Mouse (Mus musculus): ENCODE measurements around the gene Tlr11. TPM values are rescaled to one million over a fixed set of nuclear protein-coding genes. Genes with fewer than 3 reads are reported as not detected.

The Tlr11 gene
- polyA plus RNA-seq (2015; fragmentation: Nextera tagmentation; extraction: Ambion mirVana) = 0.03 TPM in 1 of 2 replicates, not detected in the other

GRCm38 (mm10) chr14:50357593-50357992 lies at the start of gene Tlr11:
Tlr11 (plus strand) TSS chr14:50357914.
- no peak within 1 kb of the TSS for H3K9ac ChIP-seq

GRCm38 (mm10) chr14:50326661-50327060 lies 31.1 kb upstream of the Tlr11 start, which contains the start of gene Olfr734:
Olfr734 (minus strand) TSS chr14:50326761.
- no peak within 1 kb of the TSS for H3K9ac ChIP-seq
- no peak for ATAC-seq (ENCODE audit: insufficient read depth)
- 37% methylated on average over 1 of the region's 1 CpGs for WGBS (ENCODE audit: insufficient replicate concordance)
- no peaks in the 10 kb centered on the region for H3K36me3 ChIP-seq (replicated peaks)
- H3K4me2 ChIP-seq = no peak within 1 kb of the TSS
- no peaks in the 10 kb centered on the region for H3K9me3 ChIP-seq (replicated peaks)
- no peak within 1 kb of the TSS for H3K27ac ChIP-seq (replicated peaks)
- no peak within 1 kb of the TSS for H3K4me3 ChIP-seq (replicated peaks)
- H3K4me1 ChIP-seq (replicated peaks) = no peaks in the 10 kb centered on the region
- H3K27me3 ChIP-seq = no peaks in the 10 kb centered on the region

More at GRCm38 (mm10) chr14:50357593-50357992, at the start of gene Tlr11:
- no peak for ATAC-seq (ENCODE audit: insufficient read depth)
- 30% methylated on average over 2 of the region's 2 CpGs for WGBS (ENCODE audit: insufficient replicate concordance)
- no peak within 1 kb of the TSS for H3K27ac ChIP-seq (replicated peaks)
- no peak within 1 kb of the TSS for H3K4me3 ChIP-seq (replicated peaks)
- no peak within 1 kb of the TSS for H3K4me2 ChIP-seq
- H3K9me3 ChIP-seq (replicated peaks) = no peaks in the 10 kb centered on the region
- no peaks in the 10 kb centered on the region for H3K4me1 ChIP-seq (replicated peaks)
- no peaks in the 10 kb centered on the region for H3K27me3 ChIP-seq
- no peaks in the 10 kb centered on the region for H3K36me3 ChIP-seq (replicated peaks)

- Histone ChIP-seq H3K27me3 (no peaks in the 10 kb centered on the region), H3K9ac (no peak within 1 kb of the TSS), H3K27ac (replicated peaks) (no peak within 1 kb of the TSS), H3K4me3 (replicated peaks) (no peak within 1 kb of the TSS), H3K36me3 (replicated peaks) (no peaks in the 10 kb centered on the region), H3K9me3 (replicated peaks) (no peaks in the 10 kb centered on the region), H3K4me1 (replicated peaks) (no peaks in the 10 kb centered on the region), H3K4me2 (no peak within 1 kb of the TSS)
- 57% methylated on average over 2 of the region's 2 CpGs for WGBS (ENCODE audit: insufficient replicate concordance)
- no peak for ATAC-seq (ENCODE audit: insufficient read depth)
Measured at GRCm38 (mm10) chr14:50348796-50349195, 8.9 kb upstream of the Tlr11 start, which contains the start of gene Olfr735. Olfr735 (minus strand) TSS chr14:50348872.

- no peak for ATAC-seq (ENCODE audit: insufficient read depth)
- no peak overlapping the region for H3K4me3 ChIP-seq (replicated peaks)
- 39% methylated on average over 3 of the region's 3 CpGs for WGBS (ENCODE audit: insufficient replicate concordance)
Measured at GRCm38 (mm10) chr14:50352438-50352837, 5.3 kb upstream of the Tlr11 start.

GRCm38 (mm10) chr14:50356725-50357124 lies 989 bp upstream of the Tlr11 start:
- WGBS (ENCODE audit: insufficient replicate concordance) = 41% methylated on average over 2 of the region's 2 CpGs

More at GRCm38 (mm10) chr14:50352438-50352837, 5.3 kb upstream of the Tlr11 start:
- H3K27ac ChIP-seq (replicated peaks) = no peak overlapping the region
- H3K36me3 ChIP-seq (replicated peaks) = no peaks in the 10 kb centered on the region
- no peak overlapping the region for H3K9ac ChIP-seq
- no peaks in the 10 kb centered on the region for H3K4me1 ChIP-seq (replicated peaks)
- H3K4me2 ChIP-seq = no peak overlapping the region
- no peaks in the 10 kb centered on the region for H3K9me3 ChIP-seq (replicated peaks)
- H3K27me3 ChIP-seq = no peaks in the 10 kb centered on the region

GRCm38 (mm10) chr14:50360480-50360879 lies 2.8 kb downstream of the Tlr11 start:
- Histone ChIP-seq H3K4me3 (replicated peaks) (no peak overlapping the region), H3K4me1 (replicated peaks) (no peaks in the 10 kb centered on the region), H3K27ac (replicated peaks) (no peak overlapping the region), H3K4me2 (no peak overlapping the region), H3K9me3 (replicated peaks) (no peaks in the 10 kb centered on the region), H3K9ac (no peak overlapping the region), H3K36me3 (replicated peaks) (no peaks in the 10 kb centered on the region), H3K27me3 (no peaks in the 10 kb centered on the region)
- ATAC-seq (ENCODE audit: insufficient read depth) = no peak
- 45% methylated on average over 3 of the region's 3 CpGs for WGBS (ENCODE audit: insufficient replicate concordance)

More at GRCm38 (mm10) chr14:50356725-50357124, 989 bp upstream of the Tlr11 start:
- no peaks in the 10 kb centered on the region for H3K36me3 ChIP-seq (replicated peaks)
- H3K4me1 ChIP-seq (replicated peaks) = no peaks in the 10 kb centered on the region
- no peaks in the 10 kb centered on the region for H3K27me3 ChIP-seq
- no peaks in the 10 kb centered on the region for H3K9me3 ChIP-seq (replicated peaks)
- ATAC-seq (ENCODE audit: insufficient read depth) = no peak
- H3K9ac ChIP-seq = no peak overlapping the region
- H3K4me2 ChIP-seq = no peak overlapping the region
- no peak overlapping the region for H3K27ac ChIP-seq (replicated peaks)
- H3K4me3 ChIP-seq (replicated peaks) = no peak overlapping the region

GRCm38 (mm10) chr14:50363561-50363960 lies 5.8 kb downstream of the Tlr11 start:
- H3K27me3 ChIP-seq = no peaks in the 10 kb centered on the region
- ATAC-seq (ENCODE audit: insufficient read depth) = no peak
- 47% methylated on average over 2 of the region's 2 CpGs for WGBS (ENCODE audit: insufficient replicate concordance)

GRCm38 (mm10) chr14:50380863-50381262 lies 23.1 kb downstream of the Tlr11 start, which contains the start of gene Olfr736:
Olfr736 (plus strand) TSS chr14:50381163.
- Histone ChIP-seq H3K9me3 (replicated peaks) (no peaks in the 10 kb centered on the region; the same call in 1 of the 2 replicates), H3K9ac (no peak within 1 kb of the TSS), H3K4me3 (replicated peaks) (no peak within 1 kb of the TSS), H3K4me2 (no peak within 1 kb of the TSS), H3K27me3 (no peaks in the 10 kb centered on the region), H3K4me1 (replicated peaks) (no peaks in the 10 kb centered on the region), H3K36me3 (replicated peaks) (no peaks in the 10 kb centered on the region), H3K27ac (replicated peaks) (no peak within 1 kb of the TSS)
- no peak for ATAC-seq (ENCODE audit: insufficient read depth)
- 68% methylated on average over 2 of the region's 2 CpGs for WGBS (ENCODE audit: insufficient replicate concordance)

More at GRCm38 (mm10) chr14:50363561-50363960, 5.8 kb downstream of the Tlr11 start:
- H3K36me3 ChIP-seq (replicated peaks) = no peaks in the 10 kb centered on the region
- H3K4me1 ChIP-seq (replicated peaks) = no peaks in the 10 kb centered on the region
- no peaks in the 10 kb centered on the region for H3K9me3 ChIP-seq (replicated peaks)
- H3K27ac ChIP-seq (replicated peaks) = no peak overlapping the region
- H3K4me2 ChIP-seq = no peak overlapping the region
- no peak overlapping the region for H3K9ac ChIP-seq
- no peak overlapping the region for H3K4me3 ChIP-seq (replicated peaks)

GRCm38 (mm10) chr14:50407268-50407667 lies 49.6 kb downstream of the Tlr11 start, which contains the start of gene Olfr738:
Olfr738 (plus strand) TSS chr14:50407568.
- WGBS (ENCODE audit: insufficient replicate concordance) = 65% methylated on average over 1 of the region's 1 CpGs
- no peak within 1 kb of the TSS for H3K9ac ChIP-seq
- no peak within 1 kb of the TSS for H3K4me3 ChIP-seq (replicated peaks)
- H3K4me1 ChIP-seq (replicated peaks) = no peaks in the 10 kb centered on the region
- H3K27me3 ChIP-seq = no peaks in the 10 kb centered on the region
- H3K9me3 ChIP-seq (replicated peaks) = no peaks in the 10 kb centered on the region
- no peak for ATAC-seq (ENCODE audit: insufficient read depth)
- no peaks in the 10 kb centered on the region for H3K36me3 ChIP-seq (replicated peaks)
- no peak within 1 kb of the TSS for H3K4me2 ChIP-seq
- no peak within 1 kb of the TSS for H3K27ac ChIP-seq (replicated peaks)

Other genes starting within 250 kb of the Tlr11 start
- not detected in 2 replicates for gene Olfr727, start 234.7 kb upstream of the Tlr11 start, polyA plus RNA-seq (2015; fragmentation: Nextera tagmentation; extraction: Ambion mirVana)
- not detected in 2 replicates for gene Olfr728, start 215.2 kb upstream of the Tlr11 start, polyA plus RNA-seq (2015; fragmentation: Nextera tagmentation; extraction: Ambion mirVana)
- gene Olfr729, start 205.0 kb upstream of the Tlr11 start, polyA plus RNA-seq (2015; fragmentation: Nextera tagmentation; extraction: Ambion mirVana) = not detected in 2 replicates
- not detected in 2 replicates for gene Olfr730, start 169.7 kb upstream of the Tlr11 start, polyA plus RNA-seq (2015; fragmentation: Nextera tagmentation; extraction: Ambion mirVana)
- not detected in 2 replicates for gene Olfr731, start 116.0 kb upstream of the Tlr11 start, polyA plus RNA-seq (2015; fragmentation: Nextera tagmentation; extraction: Ambion mirVana)
- not detected in 2 replicates for gene Olfr732, start 73.7 kb upstream of the Tlr11 start, polyA plus RNA-seq (2015; fragmentation: Nextera tagmentation; extraction: Ambion mirVana)
- gene Olfr733, start 56.4 kb upstream of the Tlr11 start, polyA plus RNA-seq (2015; fragmentation: Nextera tagmentation; extraction: Ambion mirVana) = not detected in 2 replicates
- not detected in 2 replicates for gene Olfr734, start 31.2 kb upstream of the Tlr11 start, polyA plus RNA-seq (2015; fragmentation: Nextera tagmentation; extraction: Ambion mirVana)
- not detected in 2 replicates for gene Olfr735, start 9.0 kb upstream of the Tlr11 start, polyA plus RNA-seq (2015; fragmentation: Nextera tagmentation; extraction: Ambion mirVana)
- not detected in 2 replicates for gene Olfr736, start 23.2 kb downstream of the Tlr11 start, polyA plus RNA-seq (2015; fragmentation: Nextera tagmentation; extraction: Ambion mirVana)
- gene Olfr738, start 49.7 kb downstream of the Tlr11 start, polyA plus RNA-seq (2015; fragmentation: Nextera tagmentation; extraction: Ambion mirVana) = not detected in 2 replicates
- not detected in 2 replicates for gene Olfr739, start 60.7 kb downstream of the Tlr11 start, polyA plus RNA-seq (2015; fragmentation: Nextera tagmentation; extraction: Ambion mirVana)
- not detected in 2 replicates for gene Olfr740, start 87.6 kb downstream of the Tlr11 start, polyA plus RNA-seq (2015; fragmentation: Nextera tagmentation; extraction: Ambion mirVana)
- gene Olfr741, start 114.8 kb downstream of the Tlr11 start, polyA plus RNA-seq (2015; fragmentation: Nextera tagmentation; extraction: Ambion mirVana) = not detected in 2 replicates
- gene Olfr742, start 145.7 kb downstream of the Tlr11 start, polyA plus RNA-seq (2015; fragmentation: Nextera tagmentation; extraction: Ambion mirVana) = not detected in 2 replicates
- gene Olfr743, start 163.9 kb downstream of the Tlr11 start, polyA plus RNA-seq (2015; fragmentation: Nextera tagmentation; extraction: Ambion mirVana) = not detected in 2 replicates